Mouse (Mus musculus) bone marrow macrophage, adult 2 months (primary cell): ENCODE data around the gene Zfp54. TPM values are rescaled to one million over a fixed set of nuclear protein-coding genes. Genes with fewer than 3 reads are reported as not detected.
"Not testable (repeated sequence)": the region's sequence is repeated elsewhere in the genome, so short reads cannot be mapped to it uniquely, and the experiment has no call there.

Experiments
- H3K27ac ChIP-seq: 2 replicates; pipeline ENCODE4 v1.5.1; 2012; ENCODE audit warnings: low read depth, low read length; ENCODE audit not compliant: insufficient read depth
- H3K4me1 ChIP-seq: 2 replicates; pipeline ENCODE4 v1.6.1; 2012; ENCODE audit warnings: low read length; ENCODE audit not compliant: control insufficient read depth, insufficient read depth
- H3K4me3 ChIP-seq: 2 replicates; pipeline ENCODE4 v1.5.1; 2012; ENCODE audit warnings: mild to moderate bottlenecking, low read length, moderate library complexity; ENCODE audit not compliant: insufficient read depth
- CTCF ChIP-seq: IDR thresholded peaks from 2 replicates; pipeline ENCODE4 v1.5.1; 2012; ENCODE audit warnings: low read depth, mild to moderate bottlenecking, low read length, moderate library complexity
- POLR2A ChIP-seq: IDR thresholded peaks from 2 replicates; pipeline ENCODE4 v1.6.1; 2012; ENCODE audit warnings: mild to moderate bottlenecking, low read depth, low read length, borderline replicate concordance
- polyA plus RNA-seq: library from polyadenylated mRNA; stranded (reverse); fragments of >200 nt; gene quantifications from 2 replicates; pipeline ENCODE4 v1.2.4, GENCODE M21; 2012; ENCODE audit not compliant: missing spikeins, insufficient read depth, insufficient read length

Gene Zfp54
- polyA plus RNA-seq: 2.7 and 3.8 TPM in 2 replicates

GRCm38 (mm10) chr17:21422664-21423599 lies at the start of gene Zfp54:
Gene Zfp54 (plus strand): TSS chr17:21423227.
- TF ChIP-seq CTCF: no peak
- Histone ChIP-seq H3K4me1 (peaks cover 5% of the 10 kb centered on the region), H3K27ac (peak within 1 kb of the TSS; percentile 67), H3K4me3 (peak within 1 kb of the TSS; percentile 68)

- H3K4me1 ChIP-seq: no peaks in the 10 kb centered on the region
- TF ChIP-seq POLR2A (no peak), CTCF (no peak)
- no peak overlapping the region for H3K4me3 ChIP-seq
- no peak overlapping the region for H3K27ac ChIP-seq
Observed at GRCm38 (mm10) chr17:21375311-21375710, 47.7 kb upstream of the Zfp54 start.

- no peaks in the 10 kb centered on the region for H3K4me1 ChIP-seq
- TF ChIP-seq POLR2A (no peak), CTCF (no peak)
- H3K4me3 ChIP-seq: peak within 1 kb of the TSS; percentile 50
- H3K27ac ChIP-seq: no peak within 1 kb of the TSS
Observed at GRCm38 (mm10) chr17:21383391-21384056, 39.5 kb upstream of the Zfp54 start, which contains the start of gene Zfp677. Gene Zfp677 (plus strand): TSS chr17:21383748.

GRCm38 (mm10) chr17:21384057-21384411 lies 39.0 kb upstream of the Zfp54 start:
- TF ChIP-seq CTCF (no peak), POLR2A (no peak)
- H3K4me3 ChIP-seq: peak overlapping the region; percentile 50
- no peaks in the 10 kb centered on the region for H3K4me1 ChIP-seq
- H3K27ac ChIP-seq: no peak overlapping the region

GRCm38 (mm10) chr17:21438806-21439400 lies 15.9 kb downstream of the Zfp54 start:
- H3K27ac ChIP-seq: peak overlapping the region; percentile 27
- H3K4me1 ChIP-seq, H3K4me3 ChIP-seq: not testable (repeated sequence)

- TF ChIP-seq CTCF: no peak
- peak overlapping the region; percentile 81 for H3K4me3 ChIP-seq
- peaks cover 8% of the 10 kb centered on the region for H3K4me1 ChIP-seq
- peak overlapping the region; percentile 57 for H3K27ac ChIP-seq
Observed at GRCm38 (mm10) chr17:21449669-21450068, 26.6 kb downstream of the Zfp54 start.

- TF ChIP-seq CTCF (no peak), POLR2A (no peak)
- peak within 1 kb of the TSS; percentile 57 for H3K27ac ChIP-seq
- H3K4me3 ChIP-seq: peak within 1 kb of the TSS; percentile 81
- H3K4me1 ChIP-seq: peaks cover 8% of the 10 kb centered on the region
Observed at GRCm38 (mm10) chr17:21450138-21450704, 27.2 kb downstream of the Zfp54 start, which contains the start of gene Zfp51. Gene Zfp51 (plus strand): TSS chr17:21450374.

GRCm38 (mm10) chr17:21463550-21463949 lies 40.5 kb downstream of the Zfp54 start:
- H3K4me1 ChIP-seq: no peaks in the 10 kb centered on the region
- H3K4me3 ChIP-seq: no peak overlapping the region
- H3K27ac ChIP-seq: no peak overlapping the region
- TF ChIP-seq CTCF (no peak), POLR2A (no peak)

GRCm38 (mm10) chr17:21472032-21472652 lies 49.1 kb downstream of the Zfp54 start:
- Histone ChIP-seq H3K27ac (no peak overlapping the region), H3K4me3 (no peak overlapping the region), H3K4me1 (no peaks in the 10 kb centered on the region)
- TF ChIP-seq CTCF (no peak), POLR2A (no peak)
